Mouse (Mus musculus) G1E (cell line): Measurements from ENCODE around the gene Tmem94. TPM values are rescaled to one million over a fixed set of nuclear protein-coding genes. Genes with fewer than 3 reads are reported as not detected.

Source experiments
- ATAC-seq: 2 replicates; pipeline ENCODE4 v1.8.0; 2016; ENCODE audit warnings: mild to moderate bottlenecking; ENCODE audit not compliant: insufficient number of reproducible peaks, poor library complexity, low FRiP score, severe bottlenecking; ENCODE audit errors: extremely low read depth
- DNase-seq: peaks from one replicate; pipeline ENCODE4 v3.0.0; 2012; ENCODE audit warnings: low spot score
- H3K27me3 ChIP-seq: 2 replicates; pipeline ENCODE4 v1.6.1; 2012; ENCODE audit warnings: mild to moderate bottlenecking, low read length, inconsistent platforms; ENCODE audit not compliant: insufficient read depth
- H3K36me3 ChIP-seq: replicated peaks from 2 replicates; pipeline ENCODE3; 2012; ENCODE audit warnings: mild to moderate bottlenecking, inconsistent platforms
- H3K4me1 ChIP-seq: 2 replicates; pipeline ENCODE4 v1.6.1; 2012; ENCODE audit warnings: low read depth, low read length, inconsistent platforms, mixed read lengths; ENCODE audit not compliant: insufficient read depth
- H3K4me3 ChIP-seq: 2 replicates; pipeline ENCODE4 v1.5.1; 2012; ENCODE audit warnings: low read depth, mild to moderate bottlenecking, inconsistent platforms, low read length, moderate library complexity, mixed read lengths
- H3K9me3 ChIP-seq: replicated peaks from 2 replicates; pipeline ENCODE4 v1.6.1; 2012; ENCODE audit warnings: inconsistent platforms
- CTCF ChIP-seq: IDR thresholded peaks from 2 replicates; pipeline ENCODE4 v1.5.1; 2012; ENCODE audit warnings: low read depth, low read length, inconsistent platforms, mixed read lengths
- GATA1 ChIP-seq: IDR thresholded peaks from 2 replicates; pipeline ENCODE4 v1.6.1; 2012; ENCODE audit warnings: borderline replicate concordance, low read length, inconsistent platforms, mixed read lengths
- GATA2 ChIP-seq: IDR thresholded peaks from 2 replicates; pipeline ENCODE4 v1.6.1; 2012; ENCODE audit warnings: low read depth, low read length, inconsistent platforms, borderline replicate concordance
- POLR2AphosphoS5 ChIP-seq: IDR thresholded peaks from 2 replicates; pipeline ENCODE4 v1.6.1; 2012; ENCODE audit warnings: low read depth, low read length, inconsistent platforms; ENCODE audit not compliant: insufficient replicate concordance
- TAL1 ChIP-seq: conservative IDR thresholded peaks from 2 replicates; pipeline ENCODE4 v1.6.1; 2012; ENCODE audit warnings: low read depth, low read length, inconsistent platforms, mixed read lengths
- polyA plus RNA-seq: library from polyadenylated mRNA; stranded (reverse); fragments of >175 nt; gene quantifications from 2 replicates; pipeline ENCODE4 v1.2.3, GENCODE M21; 2012
- total RNA-seq, 2 experiments: library from RNA; stranded (forward) in 1 of 2; stranded (reverse) in 1 of 2; fragments of 200-1000 nt in 1 of 2; fragments of >200 nt in 1 of 2; fragmentation: Nextera tagmentation in 1 of 2; gene quantifications; 2 replicates each; pipeline ENCODE4 v1.2.3; 2014 to 2017

Tmem94 gene
- total RNA-seq (2014; fragmentation: Nextera tagmentation) (35.9 and 67.9 TPM in 2 replicates), total RNA-seq (2017) (8.2 and 18.1 TPM in 2 replicates), polyA plus RNA-seq (53.1 and 54.9 TPM in 2 replicates)

GRCm38 (mm10) chr11:115765103-115765606 is at the start of gene Tmem94:
TSS of gene Tmem94 (plus strand) at chr11:115765433.
- DNase-seq (peak; percentile 96), ATAC-seq (peak; percentile 95)
- H3K4me3 ChIP-seq, result peak within 1 kb of the TSS; percentile 84
- TF ChIP-seq GATA2, result no peak
- peaks cover 20% of the 10 kb centered on the region for H3K4me1 ChIP-seq
- H3K9me3 ChIP-seq, result no peaks in the 10 kb centered on the region
- no peaks in the 10 kb centered on the region for H3K27me3 ChIP-seq
- H3K36me3 ChIP-seq, result peaks cover 18% of the 10 kb centered on the region

- peak; percentile 30 for DNase-seq
- peak overlapping the region; percentile 55; the same call in 1 of the 2 replicates for H3K4me3 ChIP-seq
Observed at GRCm38 (mm10) chr11:115716410-115717338, 48.6 kb upstream of the Tmem94 start.

GRCm38 (mm10) chr11:115717660-115718390 is 47.4 kb upstream of the Tmem94 start:
- 0 out of 2 replicates have a peak, but pooled peaks cover 2% of the 10 kb centered on the region for H3K9me3 ChIP-seq
- peaks cover 58% of the 10 kb centered on the region for H3K4me1 ChIP-seq
- peak; percentile 68 for ATAC-seq
- peaks cover 2% of the 10 kb centered on the region for H3K36me3 ChIP-seq
- DNase-seq, result peak; percentile 73
- peak overlapping the region; percentile 43; the same call in 1 of the 2 replicates for H3K4me3 ChIP-seq
- H3K27me3 ChIP-seq, result no peaks in the 10 kb centered on the region
- TF ChIP-seq TAL1 (peak; percentile 62), CTCF (0 out of 2 replicates have a peak, but pooled peaks have one; percentile 18), POLR2AphosphoS5 (no peak)

More at GRCm38 (mm10) chr11:115716410-115717338, 48.6 kb upstream of the Tmem94 start:
- H3K4me1 ChIP-seq, result peaks cover 63% of the 10 kb centered on the region
- TF ChIP-seq TAL1 (no peak), GATA2 (no peak), CTCF (no peak), GATA1 (no peak), POLR2AphosphoS5 (no peak)
- H3K36me3 ChIP-seq, result peaks cover 2% of the 10 kb centered on the region
- H3K27me3 ChIP-seq, result no peaks in the 10 kb centered on the region
- 0 out of 2 replicates have a peak, but pooled peaks cover 2% of the 10 kb centered on the region for H3K9me3 ChIP-seq
- ATAC-seq, result peak; percentile 15

GRCm38 (mm10) chr11:115722638-115723037 is 42.6 kb upstream of the Tmem94 start:
- peaks cover 21% of the 10 kb centered on the region for H3K4me1 ChIP-seq
- TF ChIP-seq GATA2, result no peak
- no peak for TF ChIP-seq TAL1
- TF ChIP-seq CTCF, result peak; percentile 99
- no peak for TF ChIP-seq GATA1
- ATAC-seq (no peak), DNase-seq (peak; percentile 41)
- no peaks in the 10 kb centered on the region for H3K36me3 ChIP-seq
- no peak overlapping the region; the same call in 1 of the 2 replicates for H3K4me3 ChIP-seq
- H3K27me3 ChIP-seq, result no peaks in the 10 kb centered on the region; the same call in 1 of the 2 replicates
- no peaks in the 10 kb centered on the region for H3K9me3 ChIP-seq

- H3K27me3 ChIP-seq, result no peaks in the 10 kb centered on the region; the same call in 1 of the 2 replicates
- H3K4me3 ChIP-seq, result no peak overlapping the region
- DNase-seq (no peak), ATAC-seq (no peak)
- TF ChIP-seq TAL1 (no peak), GATA1 (no peak), GATA2 (no peak), POLR2AphosphoS5 (no peak), CTCF (no peak)
- no peaks in the 10 kb centered on the region for H3K9me3 ChIP-seq
- peaks cover 15% of the 10 kb centered on the region for H3K4me1 ChIP-seq
- no peaks in the 10 kb centered on the region for H3K36me3 ChIP-seq
Observed at GRCm38 (mm10) chr11:115723231-115723630, 42.0 kb upstream of the Tmem94 start.

- no peaks in the 10 kb centered on the region for H3K36me3 ChIP-seq
- no peaks in the 10 kb centered on the region for H3K4me1 ChIP-seq
- TF ChIP-seq GATA2 (no peak), CTCF (no peak), POLR2AphosphoS5 (no peak), TAL1 (no peak), GATA1 (no peak)
- H3K4me3 ChIP-seq, result no peak overlapping the region
- ATAC-seq (no peak), DNase-seq (no peak)
- no peaks in the 10 kb centered on the region for H3K9me3 ChIP-seq
- H3K27me3 ChIP-seq, result peaks cover 29% of the 10 kb centered on the region
Observed at GRCm38 (mm10) chr11:115734041-115734686, 31.1 kb upstream of the Tmem94 start.
